Mouse (Mus musculus) heart, postnatal 0 days (tissue): ENCODE results near the gene Rnf208.

Source experiments
- CTCF ChIP-seq: IDR thresholded peaks from 2 replicates; pipeline ENCODE4 v1.5.1; 2016; ENCODE audit warnings: antibody characterized with exemption, control low read depth, low read depth
- EP300 ChIP-seq: IDR thresholded peaks from 2 replicates; pipeline ENCODE4 v1.6.1; 2016; ENCODE audit warnings: antibody characterized with exemption, low read depth

DNA sequence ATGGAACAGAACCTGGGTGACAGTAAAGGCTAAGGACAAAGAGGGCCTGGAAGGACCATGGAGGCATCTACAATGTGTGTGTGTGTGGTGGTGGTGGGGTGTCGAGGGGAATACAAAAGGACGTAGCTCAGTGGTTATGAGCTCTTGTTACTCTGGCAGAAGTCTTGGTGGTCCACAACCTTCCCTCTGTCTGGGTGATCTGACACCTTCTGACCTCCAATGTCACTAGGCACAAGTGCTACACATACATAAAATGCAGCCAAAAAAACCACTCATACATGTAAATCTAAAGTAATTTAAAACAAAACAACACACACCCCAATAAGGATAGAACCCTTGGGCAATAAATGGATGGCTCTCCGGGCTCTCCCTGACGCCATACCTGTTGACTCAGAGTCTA, 14.6 kb upstream of the Rnf208 start:
- no peak for TF ChIP-seq CTCF
- TF ChIP-seq EP300 = no peak
